Mouse (Mus musculus): ENCODE measurements around the gene Pkd2l1.

DNA sequence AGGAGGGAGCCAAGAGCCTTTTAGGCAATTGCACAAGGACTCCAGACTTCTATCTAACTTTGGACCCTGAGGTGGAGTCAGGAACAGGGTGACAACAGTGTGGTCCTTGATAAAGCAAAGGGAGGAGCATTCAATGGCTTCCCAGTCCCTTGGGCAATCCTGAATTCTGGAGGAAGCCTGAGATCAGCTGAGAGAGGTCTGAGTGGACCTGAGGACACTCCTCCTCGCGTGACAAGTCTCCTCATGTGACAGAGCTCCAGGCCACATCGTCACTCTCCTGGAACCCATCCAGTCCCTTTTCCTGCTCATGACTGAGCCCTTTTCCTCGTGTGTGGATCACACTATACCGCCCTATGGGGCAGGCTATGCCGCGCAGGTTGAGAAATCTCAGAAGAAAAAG lies 1.7 kb upstream of the Pkd2l1 start:
- no peak for TF ChIP-seq POLR2A (IDR thresholded peaks at IDR 0.05; ENCODE audit: borderline replicate concordance, low read depth, low read length)
- no peak for TF ChIP-seq CTCF (IDR thresholded peaks at IDR 0.05; ENCODE audit: low read depth, low read length)

All from bone marrow macrophage, adult 2 months (primary cell).